Mouse (Mus musculus): ENCODE measurements at regions not wholly inside any gene's neighbourhood (a gene's known extent, or its start where the extent isn't known, plus 50 kb on each side); places are given as distances from the start of the nearest gene placed in this dataset.

DNA sequence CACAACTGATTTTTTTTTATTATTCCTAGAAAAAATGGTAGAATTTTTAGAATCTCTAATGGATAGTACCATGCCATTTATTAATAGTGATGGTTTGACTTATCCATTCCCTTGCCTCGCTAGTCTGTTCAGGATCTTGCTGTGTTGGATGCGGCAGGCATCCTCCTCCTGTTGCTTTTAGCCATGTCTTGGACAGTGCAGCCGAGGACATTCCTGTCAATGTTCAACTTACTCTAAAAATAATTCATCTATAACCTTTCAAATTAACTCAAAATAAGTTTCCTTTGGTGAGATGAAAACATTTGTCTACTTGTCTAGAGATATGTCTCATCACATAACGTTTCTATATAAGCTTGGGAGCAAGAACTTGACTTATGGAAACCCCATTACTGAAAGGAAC, 314.2 kb upstream of the Zeb2 start:
- no peak overlapping the region for H3K4me3 ChIP-seq (replicated peaks; ENCODE audit: extremely low read depth, low read depth, low read length)
- no peak for TF ChIP-seq CTCF (IDR thresholded peaks at IDR 0.05; ENCODE audit: insufficient read depth, low read length)
- DNase-seq = no peak
- WGBS = 91% methylated on average over 4 of the region's 4 CpGs
- no peaks in the 10 kb centered on the region for H3K4me1 ChIP-seq (ENCODE audit: control insufficient read depth, insufficient read depth, low read length)

DNA sequence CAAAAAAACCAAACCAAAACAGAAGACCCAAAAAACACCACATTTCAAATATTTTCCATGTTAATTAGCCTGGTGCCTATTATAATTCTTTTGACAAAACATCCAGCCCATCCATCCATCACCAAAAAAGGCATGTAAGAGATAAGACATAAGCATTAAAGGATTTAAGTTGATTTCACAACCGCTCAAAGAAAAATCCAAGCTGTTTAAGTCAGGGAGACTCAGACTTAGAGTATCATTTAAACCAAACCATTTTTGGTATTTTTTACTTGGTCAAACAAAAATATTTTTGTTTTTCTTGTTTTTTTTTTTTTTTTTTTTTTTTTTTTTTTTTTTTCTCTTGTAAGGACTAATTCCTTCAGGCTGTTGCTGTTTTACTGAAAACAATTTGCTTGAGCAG, 304.6 kb upstream of the Zeb2 start:
- WGBS = 82% methylated on average over 1 of the region's 1 CpGs
- no peak for DNase-seq
- Histone ChIP-seq H3K4me1 (ENCODE audit: control insufficient read depth, insufficient read depth, low read length) (no peaks in the 10 kb centered on the region), H3K4me3 (replicated peaks; ENCODE audit: extremely low read depth, low read depth, low read length) (no peak overlapping the region)
- no peak for TF ChIP-seq CTCF (IDR thresholded peaks at IDR 0.05; ENCODE audit: insufficient read depth, low read length)
- TF ChIP-seq POLR2A (IDR thresholded peaks at IDR 0.05; ENCODE audit: borderline replicate concordance, extremely low read depth, low read depth, low read length) = no peak

- WGBS = 92% methylated on average over 8 of the region's 8 CpGs
- TF ChIP-seq CTCF (IDR thresholded peaks at IDR 0.05; ENCODE audit: insufficient read depth, low read length) = no peak
- no peak for TF ChIP-seq POLR2A (IDR thresholded peaks at IDR 0.05; ENCODE audit: borderline replicate concordance, extremely low read depth, low read depth, low read length)
- DNase-seq = no peak
- no peak overlapping the region for H3K4me3 ChIP-seq (replicated peaks; ENCODE audit: extremely low read depth, low read depth, low read length)
- H3K4me1 ChIP-seq (ENCODE audit: control insufficient read depth, insufficient read depth, low read length) = no peaks in the 10 kb centered on the region
Observed at GRCm38 (mm10) chr2:45408136-45408535, 290.9 kb upstream of the Zeb2 start.

DNA sequence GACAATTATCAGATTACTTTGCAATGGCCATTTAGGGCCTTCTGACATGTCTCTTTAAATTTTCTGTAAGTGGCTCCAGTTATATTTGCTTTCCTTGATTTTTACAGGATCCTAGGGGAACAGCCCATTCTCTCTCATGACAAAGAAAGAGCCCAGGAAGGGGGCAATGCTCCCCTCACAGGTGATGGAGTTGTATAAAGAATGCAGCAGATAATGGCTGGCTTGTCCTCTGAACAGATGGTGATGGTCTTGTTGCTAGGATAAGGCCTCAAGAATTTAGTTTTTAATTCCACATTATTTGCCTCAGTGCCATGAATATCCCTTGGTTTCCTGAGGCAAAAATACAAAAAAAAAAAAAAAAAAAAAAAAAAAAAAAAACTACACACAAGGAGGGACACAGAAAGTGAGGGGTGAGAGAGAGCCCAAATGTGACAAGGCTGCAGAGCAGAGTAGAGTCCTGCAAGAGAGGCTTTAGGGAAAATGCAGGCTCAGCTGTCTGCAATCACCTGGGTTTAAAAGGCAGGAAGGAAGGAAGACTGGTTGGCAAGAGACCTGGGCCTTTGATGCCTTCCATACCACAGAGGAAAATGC, 272.8 kb upstream of the Zeb2 start:
- TF ChIP-seq POLR2A (IDR thresholded peaks at IDR 0.05; ENCODE audit: borderline replicate concordance, extremely low read depth, low read depth, low read length) (no peak), CTCF (IDR thresholded peaks at IDR 0.05; ENCODE audit: insufficient read depth, low read length) (no peak)
- H3K4me3 ChIP-seq (replicated peaks; ENCODE audit: extremely low read depth, low read depth, low read length) = no peak overlapping the region
- no peak for DNase-seq
- no peaks in the 10 kb centered on the region for H3K4me1 ChIP-seq (ENCODE audit: control insufficient read depth, insufficient read depth, low read length)

DNA sequence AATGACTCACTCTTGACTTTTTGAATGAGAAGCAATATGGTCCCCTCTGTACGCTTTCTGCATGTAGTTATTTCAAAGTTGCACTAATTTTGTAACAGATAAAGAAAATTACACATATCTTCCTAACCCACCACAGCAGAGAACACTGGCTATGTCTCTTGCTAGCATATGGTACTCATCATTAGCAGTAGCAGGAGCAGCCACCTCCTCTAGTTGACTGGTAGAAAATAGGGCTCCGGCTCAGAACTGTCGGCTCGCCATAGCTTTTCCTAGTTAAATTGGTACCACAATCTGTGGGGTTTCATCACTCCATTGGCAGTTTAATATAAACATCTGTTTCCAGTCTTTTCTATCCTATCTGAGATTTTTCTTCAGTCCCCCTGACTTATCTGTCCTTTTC, 254.1 kb upstream of the Zeb2 start:
- 79% methylated on average over 4 of the region's 4 CpGs for WGBS
- no peak for DNase-seq
- TF ChIP-seq CTCF (IDR thresholded peaks at IDR 0.05; ENCODE audit: insufficient read depth, low read length) (no peak), POLR2A (IDR thresholded peaks at IDR 0.05; ENCODE audit: borderline replicate concordance, extremely low read depth, low read depth, low read length) (no peak)
- Histone ChIP-seq H3K4me1 (ENCODE audit: control insufficient read depth, insufficient read depth, low read length) (no peaks in the 10 kb centered on the region), H3K4me3 (replicated peaks; ENCODE audit: extremely low read depth, low read depth, low read length) (no peak overlapping the region)

- 25% methylated on average over 1 of the region's 1 CpGs for WGBS
- TF ChIP-seq CTCF (IDR thresholded peaks at IDR 0.05; ENCODE audit: insufficient read depth, low read length) (no peak), POLR2A (IDR thresholded peaks at IDR 0.05; ENCODE audit: borderline replicate concordance, extremely low read depth, low read depth, low read length) (no peak)
Observed at GRCm38 (mm10) chr2:45370615-45370968, 253.4 kb upstream of the Zeb2 start.

GRCm38 (mm10) chr2:45369914-45370614, 252.9 kb upstream of the Zeb2 start:
- no peak for TF ChIP-seq POLR2A (IDR thresholded peaks at IDR 0.05; ENCODE audit: borderline replicate concordance, extremely low read depth, low read depth, low read length)
- TF ChIP-seq CTCF (IDR thresholded peaks at IDR 0.05; ENCODE audit: insufficient read depth, low read length) = no peak
- WGBS = 76% methylated on average over 5 of the region's 5 CpGs
- H3K4me3 ChIP-seq (replicated peaks; ENCODE audit: extremely low read depth, low read depth, low read length) = no peak overlapping the region
- H3K4me1 ChIP-seq (ENCODE audit: control insufficient read depth, insufficient read depth, low read length) = no peaks in the 10 kb centered on the region
- DNase-seq = no peak

More at GRCm38 (mm10) chr2:45370615-45370968, 253.4 kb upstream of the Zeb2 start:
- Histone ChIP-seq H3K4me1 (ENCODE audit: control insufficient read depth, insufficient read depth, low read length) (no peaks in the 10 kb centered on the region), H3K4me3 (replicated peaks; ENCODE audit: extremely low read depth, low read depth, low read length) (no peak overlapping the region)
- DNase-seq = no peak

DNA sequence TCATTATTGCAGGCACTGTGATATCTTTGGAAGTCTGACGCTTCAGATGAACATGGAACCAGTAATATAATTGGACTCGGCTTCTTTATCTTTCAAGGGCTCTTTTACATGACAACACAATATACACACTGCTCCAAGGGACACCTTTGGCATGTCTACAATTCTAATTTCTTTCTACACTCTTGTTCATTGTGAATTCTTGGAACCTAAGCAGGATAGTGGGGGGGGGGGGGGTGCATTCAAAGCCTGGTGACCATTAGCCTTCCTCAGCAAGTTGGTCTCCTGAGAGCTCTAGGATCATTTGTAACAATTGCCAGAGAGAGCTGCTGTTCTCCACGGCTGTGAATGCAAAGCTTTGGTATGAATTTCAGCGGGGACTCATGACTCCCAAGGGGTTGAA, 252.2 kb upstream of the Zeb2 start:
- Histone ChIP-seq H3K4me3 (replicated peaks; ENCODE audit: extremely low read depth, low read depth, low read length) (no peak overlapping the region), H3K4me1 (ENCODE audit: control insufficient read depth, insufficient read depth, low read length) (no peaks in the 10 kb centered on the region)
- no peak for TF ChIP-seq CTCF (IDR thresholded peaks at IDR 0.05; ENCODE audit: insufficient read depth, low read length)
- TF ChIP-seq POLR2A (IDR thresholded peaks at IDR 0.05; ENCODE audit: borderline replicate concordance, extremely low read depth, low read depth, low read length) = no peak
- DNase-seq = no peak
- 89% methylated on average over 4 of the region's 4 CpGs for WGBS

- Histone ChIP-seq H3K4me1 (ENCODE audit: control insufficient read depth, insufficient read depth, low read length) (no peaks in the 10 kb centered on the region), H3K4me3 (replicated peaks; ENCODE audit: extremely low read depth, low read depth, low read length) (no peak overlapping the region)
- 58% methylated on average over 10 of the region's 10 CpGs for WGBS
- TF ChIP-seq CTCF (IDR thresholded peaks at IDR 0.05; ENCODE audit: insufficient read depth, low read length) (no peak), POLR2A (IDR thresholded peaks at IDR 0.05; ENCODE audit: borderline replicate concordance, extremely low read depth, low read depth, low read length) (no peak)
- DNase-seq = no peak
Observed at GRCm38 (mm10) chr2:45367436-45368193, 250.4 kb upstream of the Zeb2 start.

DNA sequence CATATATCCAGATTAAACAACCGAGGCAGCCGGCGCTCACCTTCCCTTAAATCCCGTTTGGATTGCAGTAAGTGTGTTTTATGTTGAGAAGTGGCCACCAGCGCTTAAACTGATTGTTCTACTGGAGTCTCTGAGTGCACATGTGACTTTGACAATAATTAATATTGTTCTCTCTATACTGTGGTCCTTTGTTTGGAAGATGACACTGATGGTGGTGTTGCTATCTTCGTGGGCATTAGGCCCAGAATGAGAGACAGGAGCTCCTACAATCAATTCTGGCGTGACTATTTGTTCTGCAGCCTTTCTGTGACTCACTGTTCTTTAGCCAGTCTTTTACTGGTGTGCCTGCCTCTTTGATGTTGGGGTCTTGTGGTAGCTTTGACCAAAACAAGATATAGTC, 240.1 kb upstream of the Zeb2 start:
- no peak for TF ChIP-seq CTCF (IDR thresholded peaks at IDR 0.05; ENCODE audit: insufficient read depth, low read length)
- TF ChIP-seq POLR2A (IDR thresholded peaks at IDR 0.05; ENCODE audit: borderline replicate concordance, extremely low read depth, low read depth, low read length) = no peak
- WGBS = 79% methylated on average over 7 of the region's 7 CpGs

More for the DNA sequence above, 240.1 kb upstream of the Zeb2 start:
- Histone ChIP-seq H3K4me1 (ENCODE audit: control insufficient read depth, insufficient read depth, low read length) (no peaks in the 10 kb centered on the region), H3K4me3 (replicated peaks; ENCODE audit: extremely low read depth, low read depth, low read length) (no peak overlapping the region)
- no peak for DNase-seq

Data from lung, adult 2 months (tissue).